Mouse (Mus musculus) neural tube, embryonic 15.5 days (tissue): ENCODE measurements around the gene Ssbp3. TPM values are rescaled to one million over a fixed set of nuclear protein-coding genes. Genes with fewer than 3 reads are reported as not detected.
A peak's percentile ranks its signal among the peaks of the same experiment; 100 is the strongest.

ENCODE experiments used
- ATAC-seq: fragments of 200-750 bp; cut with Nextera tagmentation; 2 replicates; pipeline ENCODE4 v1.8.0; 2017; ENCODE audit warnings: mild to moderate bottlenecking, moderate TSS enrichment, moderate library complexity; ENCODE audit not compliant: low FRiP score
- H3K27ac ChIP-seq: fragments of 300-500 bp; sonication (generic); replicated peaks from 2 replicates; pipeline ENCODE4 v1.5.1; 2015; ENCODE audit warnings: mild to moderate bottlenecking, inconsistent platforms
- H3K27me3 ChIP-seq: fragments of 300-500 bp; sonication (generic); replicated peaks from 2 replicates; pipeline ENCODE4 v1.6.1; 2015; ENCODE audit warnings: inconsistent platforms
- H3K36me3 ChIP-seq: fragments of 300-500 bp; sonication (generic); 2 replicates; pipeline ENCODE4 v1.6.1; 2015; ENCODE audit warnings: inconsistent platforms
- H3K4me1 ChIP-seq: fragments of 300-500 bp; sonication (generic); 2 replicates; pipeline ENCODE4 v1.6.1; 2015; ENCODE audit warnings: inconsistent platforms
- H3K4me2 ChIP-seq: fragments of 300-500 bp; sonication (generic); 2 replicates; pipeline ENCODE4 v1.6.1; 2015; ENCODE audit warnings: inconsistent platforms, mild to moderate bottlenecking, moderate library complexity
- H3K4me3 ChIP-seq: fragments of 300-500 bp; sonication (generic); replicated peaks from 2 replicates; pipeline ENCODE4 v1.5.1; 2015; ENCODE audit warnings: mild to moderate bottlenecking, inconsistent platforms
- H3K9ac ChIP-seq: fragments of 300-500 bp; sonication (generic); replicated peaks from 2 replicates; pipeline ENCODE4 v1.6.1; 2015; ENCODE audit warnings: mild to moderate bottlenecking, inconsistent platforms
- H3K9me3 ChIP-seq: fragments of 300-500 bp; sonication (generic); replicated peaks from 2 replicates; pipeline ENCODE4 v1.6.1; 2016; ENCODE audit warnings: inconsistent platforms
- WGBS: fragments of 180-500 bp; shearing (Covaris S2); methylation state at CpG from one replicate; pipeline ENCODE4 v1.1.7; 2015; ENCODE audit warnings: mixed read lengths; 5-methylcytosine and 5-hydroxymethylcytosine counted together
- polyA plus RNA-seq: library from polyadenylated mRNA; unstranded; fragments of >200 nt; fragmentation: Nextera tagmentation; extraction: Ambion mirVana; gene quantifications from 2 replicates; pipeline ENCODE4 v1.2.1, GENCODE M21; 2015

Ssbp3 gene
- polyA plus RNA-seq, 1 experiment from 2014 or later = 118 TPM

DNA sequence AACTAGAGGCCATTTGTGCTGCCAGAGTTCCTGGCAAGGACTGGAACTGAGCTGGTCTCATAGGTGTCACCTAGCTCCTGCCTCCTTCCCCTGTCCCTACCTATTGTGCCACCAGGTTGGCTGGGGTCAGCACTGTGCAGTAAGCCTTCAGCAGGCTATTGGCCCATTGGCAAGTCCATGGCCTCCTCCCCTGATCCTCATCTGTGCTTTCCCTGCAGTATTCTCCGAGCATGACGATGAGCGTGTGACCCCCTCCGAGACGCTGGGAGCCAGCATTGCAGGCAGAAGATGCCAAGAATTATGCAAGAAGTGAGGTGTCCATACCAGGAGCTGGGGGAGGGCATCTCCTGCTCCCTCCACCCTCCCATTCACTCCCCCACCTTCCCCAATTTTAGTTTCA lies 137.3 kb downstream of the Ssbp3 start:
- Histone ChIP-seq H3K27me3 (no peaks in the 10 kb centered on the region), H3K27ac (no peak overlapping the region), H3K4me1 (0 out of 2 replicates have a peak, but pooled peaks cover under 1% of the 10 kb centered on the region), H3K9ac (no peak overlapping the region), H3K4me2 (no peak overlapping the region), H3K36me3 (peaks cover 52% of the 10 kb centered on the region), H3K9me3 (no peaks in the 10 kb centered on the region), H3K4me3 (no peak overlapping the region)
- ATAC-seq = no peak
- 87% methylated on average over 5 of the region's 5 CpGs for WGBS

DNA sequence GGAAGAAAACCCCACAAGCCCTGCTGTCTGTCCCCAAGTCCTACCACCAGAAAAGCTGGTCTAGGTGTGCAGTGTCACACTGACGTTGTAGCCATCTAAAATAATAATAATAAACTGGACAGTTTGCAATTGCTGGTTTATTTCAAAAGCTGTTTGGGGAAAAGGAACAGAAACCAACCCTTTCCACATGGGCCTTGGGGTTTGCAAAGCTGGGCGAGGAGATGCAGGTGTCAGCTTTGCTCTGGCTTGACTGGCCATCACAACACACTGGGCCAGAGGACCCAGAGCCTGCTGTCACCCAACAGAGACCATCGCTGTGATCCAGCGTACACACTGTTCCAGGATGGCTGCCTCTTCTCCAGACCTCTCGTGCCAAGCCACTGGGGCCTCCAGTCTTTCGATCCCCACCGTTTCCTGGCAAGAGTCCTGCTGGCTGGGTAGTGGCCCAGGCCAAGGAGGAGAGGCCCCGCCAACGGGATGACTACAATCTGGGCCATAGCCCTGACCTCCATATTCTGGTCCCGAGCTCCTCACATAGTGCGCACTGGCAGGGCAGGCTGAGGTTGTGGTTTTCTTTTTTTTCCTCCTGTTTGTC lies 138.2 kb downstream of the Ssbp3 start:
- H3K36me3 ChIP-seq = peaks cover 49% of the 10 kb centered on the region
- H3K27me3 ChIP-seq = no peaks in the 10 kb centered on the region
- H3K4me3 ChIP-seq = no peak overlapping the region
- H3K9ac ChIP-seq = no peak overlapping the region
- H3K27ac ChIP-seq = no peak overlapping the region
- H3K4me1 ChIP-seq = 0 out of 2 replicates have a peak, but pooled peaks cover 3% of the 10 kb centered on the region
- 80% methylated on average over 11 of the region's 11 CpGs for WGBS
- no peak overlapping the region for H3K4me2 ChIP-seq
- H3K9me3 ChIP-seq = no peaks in the 10 kb centered on the region
- no peak for ATAC-seq

DNA sequence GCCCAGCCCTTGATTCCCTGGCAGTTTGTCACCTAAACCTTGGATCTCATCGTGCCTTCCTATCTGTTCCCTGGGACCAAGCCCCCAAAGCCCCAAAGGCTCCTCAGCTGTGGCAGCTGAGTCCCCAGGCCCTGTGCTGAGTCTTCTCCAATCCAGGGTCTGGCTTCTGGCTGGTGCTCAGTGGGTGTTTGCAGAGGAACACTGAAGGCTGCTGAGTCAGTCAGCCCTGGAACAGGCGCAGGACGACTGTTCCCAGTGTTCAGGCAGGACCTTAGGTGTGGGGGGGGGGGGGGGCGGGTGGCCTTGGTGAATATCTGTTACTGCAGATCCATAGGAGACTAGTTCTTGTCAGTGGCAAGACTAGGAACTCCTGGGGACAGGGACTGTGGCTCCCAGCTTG lies 141.4 kb downstream of the Ssbp3 start:
- 38% methylated on average over 4 of the region's 4 CpGs for WGBS
- H3K9me3 ChIP-seq = no peaks in the 10 kb centered on the region
- no peak overlapping the region for H3K27ac ChIP-seq
- H3K4me1 ChIP-seq = 0 out of 2 replicates have a peak, but pooled peaks cover 3% of the 10 kb centered on the region
- no peak overlapping the region for H3K4me3 ChIP-seq
- no peak overlapping the region for H3K9ac ChIP-seq
- H3K4me2 ChIP-seq = no peak overlapping the region
- ATAC-seq = no peak
- H3K27me3 ChIP-seq = no peaks in the 10 kb centered on the region
- H3K36me3 ChIP-seq = peaks cover 34% of the 10 kb centered on the region

DNA sequence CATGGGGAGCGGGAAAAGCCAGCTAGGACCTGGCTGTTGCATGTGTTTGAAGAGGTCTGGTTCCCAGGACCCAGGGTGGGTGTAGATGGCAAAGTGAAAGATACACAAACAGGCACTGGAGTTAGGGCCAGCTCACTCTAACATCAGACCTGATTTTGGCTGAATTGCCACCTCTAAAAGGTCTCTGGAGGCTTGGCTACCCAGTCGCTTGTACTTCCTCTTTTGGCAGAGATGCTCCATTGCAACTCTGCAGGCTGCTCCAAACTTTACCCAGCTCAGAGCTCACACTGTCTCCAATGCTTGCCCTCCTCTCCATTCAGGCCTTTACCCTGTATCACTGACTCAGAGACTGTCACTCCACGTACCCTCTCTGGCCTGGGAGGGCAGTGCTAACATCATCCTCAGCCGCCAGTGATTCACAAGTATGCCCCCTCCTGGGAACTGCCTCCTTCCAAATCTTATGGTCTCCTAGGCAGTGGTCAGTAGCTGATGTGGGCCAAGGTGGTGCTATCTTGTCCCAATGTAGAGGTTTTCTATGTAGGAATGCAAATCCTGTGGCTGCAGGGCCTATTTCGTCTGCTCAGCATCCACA lies 142.6 kb downstream of the Ssbp3 start:
- Histone ChIP-seq H3K9ac (no peak overlapping the region), H3K4me2 (no peak overlapping the region), H3K9me3 (no peaks in the 10 kb centered on the region), H3K4me3 (no peak overlapping the region), H3K36me3 (peaks cover 34% of the 10 kb centered on the region), H3K4me1 (0 out of 2 replicates have a peak, but pooled peaks cover 3% of the 10 kb centered on the region), H3K27me3 (no peaks in the 10 kb centered on the region), H3K27ac (no peak overlapping the region; the same call in 1 of the 2 replicates)
- no peak for ATAC-seq
- 54% methylated on average over 5 of the region's 5 CpGs for WGBS

DNA sequence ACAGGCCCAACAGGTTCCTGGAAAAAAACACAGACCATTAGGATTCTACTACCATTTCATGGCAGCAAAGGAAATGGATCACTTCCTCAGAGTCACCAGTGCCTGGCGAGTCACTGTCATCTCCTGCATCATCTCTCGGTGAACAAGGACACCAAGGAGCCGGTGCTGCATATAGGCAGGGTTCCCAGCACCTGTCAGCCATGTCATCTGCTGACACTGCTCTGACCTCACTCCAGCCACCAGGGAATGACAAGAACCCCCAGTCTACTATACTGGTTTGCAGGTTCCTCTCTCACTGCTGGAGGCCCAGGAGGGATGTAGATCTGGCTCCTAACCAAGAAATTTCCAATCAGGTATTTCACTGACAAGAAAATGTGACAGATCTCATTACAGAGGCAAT lies 145.6 kb downstream of the Ssbp3 start:
- no peak overlapping the region for H3K27ac ChIP-seq
- peaks cover 50% of the 10 kb centered on the region for H3K36me3 ChIP-seq
- no peak for ATAC-seq
- WGBS = 89% methylated on average over 3 of the region's 3 CpGs
- H3K4me1 ChIP-seq = 0 out of 2 replicates have a peak, but pooled peaks cover 3% of the 10 kb centered on the region
- no peaks in the 10 kb centered on the region for H3K9me3 ChIP-seq
- H3K4me3 ChIP-seq = no peak overlapping the region
- H3K27me3 ChIP-seq = no peaks in the 10 kb centered on the region
- no peak overlapping the region for H3K4me2 ChIP-seq
- H3K9ac ChIP-seq = no peak overlapping the region

DNA sequence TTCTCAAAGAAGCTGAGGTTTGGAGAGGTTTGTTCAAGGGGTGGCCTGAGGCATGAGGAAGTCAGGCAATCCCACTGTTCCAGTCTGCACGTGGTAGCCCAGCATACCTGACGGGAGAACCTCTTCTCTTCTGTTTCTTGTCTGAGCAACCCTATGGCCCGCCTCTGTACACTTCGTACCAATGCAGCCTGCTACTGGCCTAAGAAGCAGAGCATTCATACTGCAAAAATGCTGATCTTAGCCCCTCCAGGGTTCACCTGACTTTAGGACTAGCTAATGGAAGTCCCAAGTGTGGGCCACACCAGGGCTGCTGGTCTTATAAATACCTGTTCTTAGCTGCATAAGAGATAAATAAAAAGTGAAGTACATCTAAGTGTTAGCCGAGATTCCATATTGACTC lies 147.8 kb downstream of the Ssbp3 start:
- no peak overlapping the region for H3K9ac ChIP-seq
- 90% methylated on average over 5 of the region's 5 CpGs for WGBS
- peaks cover 71% of the 10 kb centered on the region for H3K36me3 ChIP-seq
- no peak overlapping the region for H3K4me2 ChIP-seq
- H3K4me3 ChIP-seq = no peak overlapping the region
- no peak overlapping the region for H3K27ac ChIP-seq
- H3K9me3 ChIP-seq = no peaks in the 10 kb centered on the region
- H3K27me3 ChIP-seq = no peaks in the 10 kb centered on the region
- ATAC-seq = no peak
- H3K4me1 ChIP-seq = no peaks in the 10 kb centered on the region

DNA sequence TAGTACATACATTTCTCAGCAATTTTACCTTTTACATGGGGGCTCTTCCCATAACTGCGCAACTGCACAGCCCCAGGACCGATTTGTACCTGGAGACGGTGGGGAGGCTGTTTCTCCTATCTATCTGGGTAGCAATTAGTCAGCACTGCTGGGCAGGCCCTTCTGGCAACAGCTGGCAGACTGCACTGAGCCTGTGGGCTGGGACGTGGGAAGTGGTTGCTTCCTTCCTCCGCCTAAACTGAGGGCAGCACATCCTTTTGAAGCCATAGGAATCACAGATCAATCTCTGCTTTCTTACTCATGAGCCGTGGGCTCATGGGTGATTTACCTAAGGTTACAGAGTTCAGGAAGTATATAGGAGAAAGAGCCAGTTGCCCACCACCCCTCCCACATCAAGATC lies 148.3 kb downstream of the Ssbp3 start:
- Histone ChIP-seq H3K4me1 (no peaks in the 10 kb centered on the region), H3K9ac (no peak overlapping the region), H3K27ac (no peak overlapping the region), H3K36me3 (peaks cover 75% of the 10 kb centered on the region), H3K4me2 (no peak overlapping the region), H3K27me3 (no peaks in the 10 kb centered on the region), H3K4me3 (no peak overlapping the region), H3K9me3 (no peaks in the 10 kb centered on the region)
- WGBS = 81% methylated on average over 6 of the region's 6 CpGs
- ATAC-seq = no peak

DNA sequence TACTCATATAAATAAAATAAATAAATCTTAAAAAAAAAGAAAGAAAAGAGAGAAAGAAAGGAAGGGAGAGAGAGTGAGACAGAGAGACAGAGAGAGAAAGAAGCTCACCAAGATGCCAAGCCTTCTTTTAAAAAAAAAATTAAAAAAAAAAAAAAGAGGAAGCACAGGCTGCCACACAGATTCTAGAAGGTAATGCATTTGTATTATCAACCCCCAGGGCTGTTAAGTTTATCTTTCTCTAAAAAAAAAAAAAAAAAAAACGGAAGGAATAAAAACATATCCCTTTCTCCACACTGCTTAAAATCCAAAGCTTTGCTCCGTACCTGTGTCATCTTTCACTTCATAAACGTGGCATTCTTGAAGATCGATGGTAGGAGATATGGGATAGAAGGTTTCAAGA lies 151.1 kb downstream of the Ssbp3 start:
- no peak overlapping the region for H3K9ac ChIP-seq

DNA sequence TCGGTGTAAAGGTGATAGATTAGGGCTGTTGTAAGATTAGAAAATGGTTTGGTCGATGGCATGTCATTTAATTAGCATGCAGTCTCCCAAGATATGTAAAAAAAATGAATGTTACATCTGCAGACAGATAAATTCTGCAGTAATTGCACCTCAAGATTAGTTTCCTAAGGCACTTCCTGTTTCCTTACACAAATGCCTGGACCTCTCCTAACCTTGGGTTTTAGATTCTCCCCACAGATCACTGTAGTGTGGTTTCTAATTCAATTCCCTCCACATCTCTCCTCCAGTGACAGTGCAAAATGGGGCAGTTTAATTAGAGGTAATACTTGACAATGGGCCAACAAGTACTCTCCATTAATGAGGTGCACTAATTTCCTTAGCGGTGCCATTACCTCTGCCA lies 152.7 kb downstream of the Ssbp3 start:
- peaks cover 20% of the 10 kb centered on the region for H3K4me1 ChIP-seq
- H3K9me3 ChIP-seq = no peaks in the 10 kb centered on the region
- ATAC-seq = no peak
- H3K27me3 ChIP-seq = no peaks in the 10 kb centered on the region
- H3K27ac ChIP-seq = no peak overlapping the region
- no peak overlapping the region for H3K4me2 ChIP-seq
- 88% methylated on average over 3 of the region's 3 CpGs for WGBS
- peaks cover 59% of the 10 kb centered on the region for H3K36me3 ChIP-seq
- no peak overlapping the region for H3K9ac ChIP-seq
- no peak overlapping the region for H3K4me3 ChIP-seq

More for the DNA sequence above, 151.1 kb downstream of the Ssbp3 start:
- H3K27ac ChIP-seq = no peak overlapping the region
- H3K4me1 ChIP-seq = peaks cover 11% of the 10 kb centered on the region
- no peak for ATAC-seq
- H3K27me3 ChIP-seq = no peaks in the 10 kb centered on the region
- H3K4me3 ChIP-seq = no peak overlapping the region
- no peaks in the 10 kb centered on the region for H3K9me3 ChIP-seq
- H3K36me3 ChIP-seq = peaks cover 73% of the 10 kb centered on the region
- WGBS = 95% methylated on average over 4 of the region's 4 CpGs
- no peak overlapping the region for H3K4me2 ChIP-seq

DNA sequence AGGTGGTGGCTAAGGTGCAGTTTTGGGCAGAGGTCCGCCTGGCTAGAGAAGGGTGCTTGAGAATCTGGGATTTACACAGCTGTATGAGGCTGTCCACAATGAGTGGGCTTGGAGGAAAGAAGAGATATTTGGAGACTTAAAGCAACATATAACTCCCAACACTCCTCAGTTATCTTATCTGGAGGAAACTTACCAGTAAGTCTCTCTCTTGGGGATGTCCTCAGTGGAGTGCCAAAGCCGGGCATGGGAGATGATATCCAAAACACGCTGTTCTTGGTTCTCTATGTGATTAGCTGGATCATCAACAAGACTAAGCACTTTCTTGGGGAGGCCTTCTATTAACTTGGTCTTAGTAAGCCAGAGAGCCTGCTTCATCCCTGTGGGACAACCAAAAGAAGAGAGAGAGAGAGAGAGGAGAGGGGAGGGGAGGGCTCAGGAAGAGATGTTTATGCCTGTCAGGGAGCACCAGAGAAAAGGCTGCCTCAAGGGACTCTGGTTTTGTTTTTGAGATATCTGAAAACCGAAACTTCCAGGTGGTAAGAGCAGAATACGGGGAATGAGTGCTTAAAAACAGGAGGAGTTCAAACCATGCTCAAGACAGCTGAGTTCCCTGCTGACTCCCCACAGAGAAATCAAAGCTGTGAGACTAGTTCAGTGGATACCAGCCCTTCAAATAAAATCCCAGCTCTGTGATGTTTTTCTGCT lies 154.0 kb downstream of the Ssbp3 start:
- Histone ChIP-seq H3K4me1 (peaks cover 20% of the 10 kb centered on the region), H3K27me3 (no peaks in the 10 kb centered on the region), H3K4me2 (no peak overlapping the region), H3K9me3 (no peaks in the 10 kb centered on the region), H3K9ac (no peak overlapping the region), H3K36me3 (peaks cover 48% of the 10 kb centered on the region), H3K4me3 (no peak overlapping the region), H3K27ac (no peak overlapping the region)
- WGBS = 96% methylated on average over 5 of the region's 5 CpGs
- ATAC-seq = no peak

DNA sequence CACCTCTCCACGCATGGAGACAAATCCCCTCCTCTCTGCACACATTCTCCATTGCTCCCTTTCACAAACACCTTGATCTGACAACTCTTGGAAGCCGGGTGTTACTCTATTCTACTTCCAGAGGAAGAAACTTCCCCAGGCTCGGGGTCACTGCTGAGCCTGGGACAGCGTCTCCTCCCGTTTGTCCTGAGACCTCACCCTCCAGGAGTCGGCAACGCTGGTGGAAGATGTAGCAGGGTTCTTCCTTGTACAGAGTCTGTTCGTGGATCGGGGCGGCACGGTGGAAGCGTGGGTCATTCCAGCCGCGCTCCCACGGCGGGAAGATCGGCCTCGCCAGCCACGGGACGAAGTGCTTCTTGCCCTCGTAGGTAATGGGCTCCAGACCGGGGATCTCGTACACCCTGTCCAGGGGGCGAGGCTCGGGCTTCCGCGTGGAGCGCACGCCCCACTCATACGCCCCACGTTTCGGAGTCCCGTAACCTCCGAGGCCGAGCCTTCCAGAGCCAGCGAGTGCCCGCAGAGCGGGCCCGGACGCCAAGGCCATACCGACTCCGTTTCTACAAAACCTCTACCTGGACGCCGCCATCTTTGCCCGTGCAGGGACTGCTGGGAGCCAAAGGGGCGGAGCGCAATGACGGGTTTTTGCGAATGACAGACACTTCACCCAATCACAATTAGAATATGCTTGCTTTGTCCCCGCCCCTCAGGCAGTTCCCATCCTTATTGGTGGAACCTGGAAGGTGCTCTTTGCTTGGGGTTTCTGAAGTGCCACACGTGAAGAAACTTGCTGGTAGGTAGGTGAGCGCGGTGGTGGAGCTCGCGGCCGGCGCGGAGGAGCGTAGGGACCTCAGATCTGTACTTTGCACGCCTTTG lies 156.0 kb downstream of the Ssbp3 start, which contains the start of the genes Mrpl37 and Cyb5rl:
TSS of gene Mrpl37 (minus strand) at position 617 of the 873 bp plus-strand sequence.
TSS of gene Cyb5rl (plus strand) at position 737 of the 873 bp plus-strand sequence.
- WGBS = under 1% methylated on average over 60 of the region's 60 CpGs
- Histone ChIP-seq H3K9me3 (no peaks in the 10 kb centered on the region), H3K9ac (peak within 1 kb of the TSS; percentile 89)

More for the DNA sequence above, 156.0 kb downstream of the Ssbp3 start, which contains the start of the genes Mrpl37 and Cyb5rl:
- no peaks in the 10 kb centered on the region for H3K27me3 ChIP-seq
- peaks cover 20% of the 10 kb centered on the region for H3K4me1 ChIP-seq
- peaks cover 30% of the 10 kb centered on the region for H3K36me3 ChIP-seq
- peak; percentile 100 for ATAC-seq
- peak within 1 kb of the TSS; percentile 72 for H3K27ac ChIP-seq
- peak within 1 kb of the TSS; percentile 99 for H3K4me2 ChIP-seq
- peak within 1 kb of the TSS; percentile 88 for H3K4me3 ChIP-seq
